Mouse (Mus musculus) forebrain, postnatal 0 days (tissue): ENCODE results near the gene Cryaa. TPM values are rescaled to one million over a fixed set of nuclear protein-coding genes. Genes with fewer than 3 reads are reported as not detected.

ENCODE experiments used
- ATAC-seq: fragments of 200-750 bp; cut with Nextera tagmentation; 2 replicates; pipeline ENCODE4 v1.8.0; 2017; ENCODE audit warnings: mild to moderate bottlenecking, moderate library complexity
- DNase-seq: peaks from one replicate; pipeline ENCODE4 v3.0.0-alpha.2; 2015
- H3K27ac ChIP-seq: fragments of 300-500 bp; sonication (generic); 2 replicates; pipeline ENCODE4 v1.5.1; 2014; ENCODE audit warnings: low read depth, mild to moderate bottlenecking, antibody characterized with exemption, low read length, moderate library complexity, mixed read lengths
- H3K27me3 ChIP-seq: fragments of 300-500 bp; sonication (generic); 2 replicates; pipeline ENCODE4 v1.6.1; 2014; ENCODE audit warnings: mild to moderate bottlenecking, low read length, mixed read lengths; ENCODE audit not compliant: insufficient read depth
- H3K36me3 ChIP-seq: fragments of 300-500 bp; sonication (generic); 2 replicates; pipeline ENCODE4 v1.6.1; 2014; ENCODE audit warnings: mild to moderate bottlenecking, moderate library complexity; ENCODE audit not compliant: insufficient read depth
- H3K4me1 ChIP-seq: fragments of 300-500 bp; sonication (generic); 2 replicates; pipeline ENCODE4 v1.6.1; 2014; ENCODE audit warnings: antibody characterized with exemption; ENCODE audit not compliant: insufficient read depth
- H3K4me2 ChIP-seq: fragments of 300-500 bp; sonication (generic); 2 replicates; pipeline ENCODE4 v1.6.1; 2014; ENCODE audit warnings: low read depth, mild to moderate bottlenecking, moderate library complexity
- H3K4me3 ChIP-seq: fragments of 300-500 bp; sonication (generic); 2 replicates; pipeline ENCODE4 v1.5.1; 2014; ENCODE audit warnings: low read depth, low read length, mixed read lengths
- H3K9ac ChIP-seq: fragments of 300-500 bp; sonication (generic); 2 replicates; pipeline ENCODE4 v1.6.1; 2014; ENCODE audit warnings: mild to moderate bottlenecking
- H3K9me3 ChIP-seq: fragments of 300-500 bp; sonication (generic); 2 replicates; pipeline ENCODE4 v1.6.1; 2016; ENCODE audit warnings: low read length
- CTCF ChIP-seq: sonication (generic); IDR thresholded peaks from 2 replicates; pipeline ENCODE4 v1.5.1; 2016; ENCODE audit warnings: antibody characterized with exemption, control low read depth, low read depth
- WGBS: fragments of 180-500 bp; shearing (Covaris S2); extraction: QIAGEN DNeasy Blood & Tissue Kit; methylation state at CpG from one replicate; pipeline ENCODE4 v1.1.7; 2014; 5-methylcytosine and 5-hydroxymethylcytosine counted together
- polyA plus RNA-seq: library from polyadenylated mRNA; unstranded; fragments of >200 nt; fragmentation: Nextera tagmentation; extraction: Ambion mirVana; gene quantifications from 2 replicates; pipeline ENCODE4 v1.2.1, GENCODE M21; 2015
- total RNA-seq: library from RNA; depleted of rRNA; stranded (reverse); fragments of >200 nt; gene quantifications from 2 replicates; pipeline ENCODE4 v1.2.3, GENCODE M21; 2014

Gene Cryaa
- total and polyA plus RNA-seq, 2 experiments from 2014 or later, result not detected

DNA sequence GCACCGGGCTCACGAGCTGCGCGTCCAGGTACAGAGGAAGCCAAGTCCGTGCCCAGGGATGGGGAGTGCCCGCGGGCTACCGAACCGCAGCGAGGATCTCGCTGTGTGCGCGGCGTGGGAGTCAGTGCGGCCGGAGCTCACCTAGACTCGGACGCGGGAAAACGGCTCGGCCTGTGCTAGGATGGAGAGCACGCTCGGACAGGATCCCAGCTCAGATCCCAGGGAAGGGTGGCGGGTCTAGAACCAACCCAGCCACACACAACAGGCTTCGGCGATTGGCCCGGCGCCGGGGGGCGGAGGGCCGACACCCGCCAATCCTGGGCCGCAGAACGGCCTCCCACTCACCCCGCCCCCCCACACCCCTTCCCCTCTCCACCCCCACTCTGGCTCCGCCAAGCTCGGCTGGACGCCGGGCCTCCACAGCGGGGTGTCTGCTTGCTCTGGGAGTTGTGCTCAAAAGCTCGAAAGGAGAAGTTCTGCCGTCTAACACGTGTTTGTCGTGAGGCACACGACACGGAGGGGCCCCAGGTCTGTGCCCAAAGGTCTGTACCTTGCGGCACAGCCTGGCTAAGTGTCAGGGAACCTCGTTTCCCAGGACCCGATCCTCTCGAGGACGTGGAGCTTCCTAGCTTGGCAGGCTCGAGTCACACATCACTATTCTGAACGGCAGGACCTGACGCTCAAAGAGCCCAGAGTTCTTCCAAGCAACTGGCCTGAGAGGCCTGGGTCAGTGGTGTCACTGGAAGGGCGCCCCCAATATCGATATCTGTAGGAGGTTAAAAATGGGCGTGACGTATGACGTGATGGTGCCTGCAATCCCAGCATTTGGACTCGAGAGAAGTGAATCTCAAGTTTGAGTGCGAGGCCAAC, 40.4 kb upstream of the Cryaa start, which contains the start of gene Cbs:
Gene Cbs (minus strand): TSS at position 297 of the 870 bp plus-strand sequence.
- H3K4me2 ChIP-seq, result peak within 1 kb of the TSS; percentile 93
- WGBS, result 2% methylated on average over 60 of the region's 61 CpGs
- H3K9me3 ChIP-seq, result no peaks in the 10 kb centered on the region
- peak within 1 kb of the TSS; percentile 46 for H3K4me3 ChIP-seq
- H3K4me1 ChIP-seq, result peaks cover 4% of the 10 kb centered on the region
- no peaks in the 10 kb centered on the region for H3K36me3 ChIP-seq
- ATAC-seq, result peak; percentile 82
- TF ChIP-seq CTCF, result no peak
- H3K27ac ChIP-seq, result peak within 1 kb of the TSS; percentile 62
- H3K27me3 ChIP-seq, result no peaks in the 10 kb centered on the region; the same call in 1 of the 2 replicates
- DNase-seq, result peak; percentile 78
- peak within 1 kb of the TSS; percentile 56 for H3K9ac ChIP-seq

- peak overlapping the region; percentile 62 for H3K27ac ChIP-seq
- H3K27me3 ChIP-seq, result no peaks in the 10 kb centered on the region; the same call in 1 of the 2 replicates
- WGBS, result 28% methylated on average over 9 of the region's 9 CpGs
- no peaks in the 10 kb centered on the region for H3K36me3 ChIP-seq
- peak overlapping the region; percentile 8; the same call in 1 of the 2 replicates for H3K4me2 ChIP-seq
- H3K9ac ChIP-seq, result no peak overlapping the region
- no peak for TF ChIP-seq CTCF
- ATAC-seq, result peak; percentile 46; the same call in 1 of the 2 replicates
- no peaks in the 10 kb centered on the region for H3K9me3 ChIP-seq
- H3K4me3 ChIP-seq, result no peak overlapping the region
- peaks cover 4% of the 10 kb centered on the region for H3K4me1 ChIP-seq
- peak; percentile 76 for DNase-seq
These were observed 39.6 kb upstream of the Cryaa start for GRCm38 (mm10) chr17:31637866-31638570.

DNA sequence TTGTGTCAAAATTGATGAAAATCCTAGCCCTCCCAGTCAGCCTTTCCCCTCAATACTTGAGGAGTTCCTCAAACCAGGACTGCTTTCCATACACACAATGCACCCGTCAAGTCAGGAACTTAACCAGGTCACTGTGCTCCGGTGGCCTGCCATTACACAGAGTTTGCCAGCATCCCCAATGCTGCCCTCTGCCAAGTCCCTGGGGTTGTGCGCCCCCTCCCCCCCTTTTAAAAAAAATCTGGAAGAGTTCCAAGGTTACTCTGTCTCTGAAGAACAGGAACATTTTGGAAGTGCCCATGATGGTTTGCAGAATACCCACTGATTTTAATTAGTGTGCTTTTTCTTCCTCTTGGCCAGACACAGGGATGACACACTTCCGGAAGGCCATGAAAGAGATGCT, 38.0 kb upstream of the Cryaa start:
- H3K27ac ChIP-seq, result 0 out of 2 replicates have a peak overlapping the region, but pooled peaks have one; percentile 2

GRCm38 (mm10) chr17:31642331-31642730, 35.3 kb upstream of the Cryaa start:
- Histone ChIP-seq H3K4me3 (no peak overlapping the region), H3K36me3 (peaks cover 17% of the 10 kb centered on the region), H3K9ac (no peak overlapping the region), H3K9me3 (no peaks in the 10 kb centered on the region), H3K4me2 (no peak overlapping the region), H3K27me3 (no peaks in the 10 kb centered on the region), H3K27ac (no peak overlapping the region), H3K4me1 (peaks cover 4% of the 10 kb centered on the region)
- TF ChIP-seq CTCF, result no peak
- no peak for DNase-seq
- ATAC-seq, result no peak
- WGBS, result 25% methylated on average over 8 of the region's 8 CpGs

More for the DNA sequence above, 38.0 kb upstream of the Cryaa start:
- Histone ChIP-seq H3K27me3 (no peaks in the 10 kb centered on the region; the same call in 1 of the 2 replicates), H3K4me3 (no peak overlapping the region), H3K36me3 (no peaks in the 10 kb centered on the region), H3K4me2 (no peak overlapping the region), H3K9ac (no peak overlapping the region), H3K4me1 (peaks cover 4% of the 10 kb centered on the region), H3K9me3 (no peaks in the 10 kb centered on the region)
- WGBS, result 27% methylated on average over 4 of the region's 4 CpGs
- DNase-seq, result peak; percentile 56
- ATAC-seq, result no peak
- TF ChIP-seq CTCF, result no peak

- WGBS, result 75% methylated on average over 4 of the region's 4 CpGs
- H3K4me2 ChIP-seq, result no peak overlapping the region
- peaks cover 3% of the 10 kb centered on the region; the same call in 1 of the 2 replicates for H3K4me1 ChIP-seq
- no peak for TF ChIP-seq CTCF
- H3K27me3 ChIP-seq, result no peaks in the 10 kb centered on the region
- H3K27ac ChIP-seq, result no peak overlapping the region
- ATAC-seq (no peak), DNase-seq (no peak)
- peaks cover 22% of the 10 kb centered on the region for H3K36me3 ChIP-seq
- H3K9me3 ChIP-seq, result no peaks in the 10 kb centered on the region
- no peak overlapping the region for H3K9ac ChIP-seq
- H3K4me3 ChIP-seq, result no peak overlapping the region
These were observed 34.7 kb upstream of the Cryaa start for GRCm38 (mm10) chr17:31642913-31643312.

DNA sequence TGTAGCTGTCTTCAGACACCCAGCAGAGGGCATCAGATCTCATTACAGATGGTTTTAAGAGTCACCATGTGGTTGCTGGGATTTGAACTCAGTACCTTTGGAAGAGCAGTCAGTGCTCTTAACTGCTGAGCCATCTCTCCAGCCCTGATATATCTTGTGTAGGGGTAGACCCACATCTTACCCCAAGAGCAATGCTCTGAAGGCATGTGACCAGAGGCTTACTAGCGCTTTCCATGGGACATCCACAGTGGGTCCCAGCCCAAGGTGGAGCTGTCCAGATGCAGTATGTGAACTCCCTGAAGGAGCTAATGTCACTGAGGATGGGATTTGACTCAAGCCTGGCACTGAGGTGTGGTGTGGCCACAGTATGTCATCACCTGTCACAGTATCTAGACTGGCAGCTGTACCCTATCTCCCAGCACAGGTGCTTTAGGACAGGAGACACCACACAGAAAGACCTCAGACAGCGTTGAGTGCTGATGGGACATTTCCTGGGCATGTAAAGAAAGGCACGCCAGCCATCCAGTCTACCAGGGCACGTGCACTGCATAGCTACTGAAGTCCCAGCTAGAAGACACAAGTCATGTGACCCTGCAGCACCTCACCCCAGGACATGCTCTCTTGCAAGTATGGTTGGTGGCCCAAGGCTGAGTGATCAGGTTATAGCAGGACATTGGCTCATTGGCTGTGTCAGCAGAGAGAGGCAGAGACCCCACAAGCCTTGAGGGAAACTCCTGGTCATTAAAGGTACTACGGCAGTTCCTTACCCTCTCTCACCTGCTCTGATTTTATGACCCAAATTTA, 31.2 kb upstream of the Cryaa start:
- Histone ChIP-seq H3K9me3 (no peaks in the 10 kb centered on the region), H3K27me3 (no peaks in the 10 kb centered on the region), H3K27ac (no peak overlapping the region), H3K4me3 (no peak overlapping the region), H3K36me3 (peaks cover 56% of the 10 kb centered on the region), H3K4me2 (no peak overlapping the region), H3K4me1 (no peaks in the 10 kb centered on the region), H3K9ac (no peak overlapping the region)
- peak; percentile 18; the same call in 1 of the 2 replicates for ATAC-seq
- no peak for TF ChIP-seq CTCF
- 97% methylated on average over 5 of the region's 5 CpGs for whole genome bisulfite sequencing
- no peak for DNase-seq
